Mouse (Mus musculus): Measurements from ENCODE around the gene Rtn3. TPM values are rescaled to one million over a fixed set of nuclear protein-coding genes. Genes with fewer than 3 reads are reported as not detected.

Rtn3 gene
- polyA plus RNA-seq, 1 experiment from 2014 or later = 566 TPM

DNA sequence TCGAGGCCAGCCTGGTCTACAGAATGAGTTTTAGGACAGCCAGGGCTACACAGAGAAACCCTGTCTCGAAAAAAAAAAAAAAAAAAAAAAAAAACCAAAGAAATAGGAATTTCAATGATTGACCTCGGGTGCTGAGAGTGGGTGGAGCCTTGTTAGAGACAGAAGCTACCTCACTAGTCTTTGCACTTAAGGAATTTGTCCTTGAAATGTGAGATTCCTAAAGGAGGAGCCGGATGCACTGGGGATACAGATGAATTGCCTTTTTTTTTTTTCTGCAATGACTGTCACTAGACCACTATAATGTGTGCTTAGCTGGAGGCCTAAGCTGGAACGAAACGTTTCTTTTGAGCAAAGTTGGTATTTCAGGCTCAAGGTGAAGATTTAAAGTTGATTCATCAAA lies 94.6 kb downstream of the Rtn3 start:
- H3K9me3 ChIP-seq = no peaks in the 10 kb centered on the region
- H3K9ac ChIP-seq (replicated peaks) = no peak overlapping the region
- no peak overlapping the region for H3K27ac ChIP-seq
- ATAC-seq = no peak
- H3K36me3 ChIP-seq = peaks cover 9% of the 10 kb centered on the region; the same call in 1 of the 2 replicates
- no peak overlapping the region for H3K4me2 ChIP-seq (replicated peaks)
- no peak overlapping the region for H3K4me3 ChIP-seq (replicated peaks)
- WGBS = 90% methylated on average over 6 of the region's 6 CpGs
- no peaks in the 10 kb centered on the region for H3K27me3 ChIP-seq
- H3K4me1 ChIP-seq (replicated peaks) = peaks cover 13% of the 10 kb centered on the region

DNA sequence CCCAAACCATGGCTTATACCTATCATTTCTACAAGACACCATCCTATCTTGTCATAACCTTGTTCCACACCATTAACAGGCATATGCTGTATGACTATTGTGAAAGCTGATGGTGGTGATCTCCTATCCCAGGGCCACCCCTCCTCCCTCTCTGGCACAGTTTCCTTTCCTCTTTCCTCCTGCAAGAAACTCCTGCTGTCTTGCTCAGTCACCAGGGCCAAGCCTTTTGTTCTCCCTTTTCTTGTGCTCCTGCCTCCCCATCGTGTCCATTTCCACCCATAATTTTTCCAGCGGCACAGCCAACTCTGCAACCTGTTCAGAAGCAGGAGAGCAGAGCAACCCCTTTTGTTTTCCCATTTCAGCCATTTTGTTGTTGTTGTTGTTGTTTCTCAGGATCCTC lies 97.0 kb downstream of the Rtn3 start:
- 41% methylated on average over 2 of the region's 2 CpGs for WGBS
- H3K9ac ChIP-seq (replicated peaks) = no peak overlapping the region
- no peak overlapping the region for H3K4me2 ChIP-seq (replicated peaks)
- H3K27me3 ChIP-seq = no peaks in the 10 kb centered on the region
- ATAC-seq = no peak
- H3K27ac ChIP-seq = no peak overlapping the region
- peaks cover 9% of the 10 kb centered on the region; the same call in 1 of the 2 replicates for H3K36me3 ChIP-seq
- no peak overlapping the region for H3K4me3 ChIP-seq (replicated peaks)
- peaks cover 24% of the 10 kb centered on the region for H3K4me1 ChIP-seq (replicated peaks)
- no peaks in the 10 kb centered on the region for H3K9me3 ChIP-seq

DNA sequence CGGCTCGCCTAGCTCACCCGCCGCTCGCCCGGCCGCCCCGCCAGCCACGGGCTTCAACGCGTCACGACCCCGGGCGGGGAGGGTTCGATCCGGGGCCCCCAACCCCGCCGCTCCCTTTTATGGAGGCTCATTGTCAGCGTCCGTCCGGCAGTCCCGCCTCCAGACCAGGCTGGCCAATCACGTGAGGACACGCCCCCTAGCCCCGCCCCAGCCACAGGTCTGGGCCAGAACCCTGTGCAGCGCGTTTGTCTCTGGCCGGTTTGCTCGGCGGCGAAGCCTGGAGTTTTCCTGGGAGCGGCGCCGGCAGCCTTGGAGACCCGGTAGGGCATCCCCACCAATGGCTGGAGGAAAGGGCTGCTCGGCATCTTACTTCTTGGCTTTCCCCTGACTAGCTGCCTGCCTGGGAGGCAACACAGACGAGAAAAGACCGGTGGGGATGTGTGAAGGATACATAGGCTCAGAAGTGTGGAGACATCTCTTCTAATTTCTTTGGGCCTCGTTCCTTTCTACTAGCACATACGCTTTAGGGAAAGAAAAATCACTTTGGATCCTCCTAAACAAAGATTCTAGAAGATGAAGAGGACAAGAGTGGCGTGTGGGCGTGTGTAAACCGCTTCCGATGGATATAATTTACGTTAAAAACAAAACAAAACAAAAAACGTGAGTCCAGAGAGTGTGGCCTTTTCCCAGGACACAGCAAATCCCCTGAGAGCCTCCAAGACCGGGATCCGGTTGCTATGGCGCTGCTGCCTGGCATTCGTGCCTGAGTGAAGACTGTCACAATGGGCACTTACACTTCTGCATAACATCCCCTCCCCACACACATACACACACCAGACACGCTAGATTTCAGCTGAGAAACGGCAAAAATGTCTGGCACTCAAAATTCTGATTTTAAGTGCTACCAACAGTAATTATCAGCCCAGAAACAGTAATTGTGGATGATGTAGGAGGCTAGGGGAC lies 99.9 kb downstream of the Rtn3 start, which contains the start of gene Spindoc:
Gene Spindoc, minus strand, starts transcription at position 92 of the 963 bp plus-strand sequence.
- Histone ChIP-seq H3K4me3 (replicated peaks) (peak within 1 kb of the TSS; percentile 68), H3K9ac (replicated peaks) (peak within 1 kb of the TSS; percentile 91), H3K4me2 (replicated peaks) (peak within 1 kb of the TSS; percentile 81), H3K27me3 (no peaks in the 10 kb centered on the region), H3K36me3 (peaks cover 12% of the 10 kb centered on the region), H3K27ac (peak within 1 kb of the TSS; percentile 95), H3K4me1 (replicated peaks) (peaks cover 46% of the 10 kb centered on the region), H3K9me3 (no peaks in the 10 kb centered on the region)
- under 1% methylated on average over 48 of the region's 52 CpGs for WGBS
- peak; percentile 97 for ATAC-seq

DNA sequence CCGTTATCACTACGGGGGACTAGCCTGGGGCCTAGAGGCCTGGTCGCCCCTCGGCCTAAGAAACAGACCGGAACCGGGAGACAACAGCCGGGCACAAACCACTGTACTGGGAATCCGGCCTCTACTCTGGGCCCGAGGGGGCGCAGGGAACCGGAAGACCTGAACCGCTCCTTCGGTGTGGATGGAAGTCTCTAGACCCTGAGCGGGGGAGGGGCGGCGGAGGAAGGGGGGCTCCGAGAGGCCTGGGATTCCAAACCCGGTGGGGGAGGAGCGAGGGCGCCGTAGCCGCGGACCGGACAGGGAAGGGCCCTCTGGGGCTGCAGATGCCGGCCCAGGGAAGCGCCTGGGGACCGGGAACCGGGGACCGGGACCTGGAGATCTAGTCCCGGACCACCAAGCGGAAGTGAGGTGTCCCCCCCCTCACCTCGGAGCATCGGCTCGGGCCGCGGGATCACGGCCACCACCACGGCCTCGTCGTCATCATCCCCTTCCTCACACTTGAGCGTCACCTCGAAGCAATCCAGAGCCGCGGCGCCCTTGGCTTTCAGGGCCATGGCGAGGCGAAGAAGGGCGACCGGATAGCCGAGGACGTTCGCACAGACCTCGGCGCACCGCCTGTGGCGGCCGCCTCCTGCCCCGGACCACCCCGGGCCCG lies 100.7 kb downstream of the Rtn3 start:
- peak overlapping the region; percentile 81 for H3K4me2 ChIP-seq (replicated peaks)

DNA sequence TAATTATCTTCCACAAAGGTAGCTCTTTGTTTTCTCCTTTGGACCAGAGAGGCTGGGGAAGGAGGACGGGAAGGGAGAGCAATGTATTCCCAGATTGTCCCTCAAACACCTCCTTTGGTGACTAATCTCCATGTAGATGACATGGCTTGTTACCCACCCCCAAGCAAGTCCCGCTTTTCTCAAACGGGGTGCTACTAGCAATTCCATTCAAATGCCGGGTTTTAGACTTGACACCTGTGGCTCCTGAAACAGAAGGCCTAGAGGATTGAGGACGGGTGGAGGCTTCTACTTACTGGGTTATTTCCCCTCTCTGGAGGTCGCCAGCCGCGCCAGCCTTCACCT lies 101.2 kb downstream of the Rtn3 start:
- under 1% methylated on average over 8 of the region's 8 CpGs for WGBS
- no peak for ATAC-seq
- Histone ChIP-seq H3K36me3 (peaks cover 12% of the 10 kb centered on the region), H3K9ac (replicated peaks) (peak overlapping the region; percentile 91), H3K4me3 (replicated peaks) (peak overlapping the region; percentile 68), H3K27me3 (no peaks in the 10 kb centered on the region), H3K27ac (peak overlapping the region; percentile 95), H3K4me1 (replicated peaks) (peaks cover 52% of the 10 kb centered on the region), H3K4me2 (replicated peaks) (peak overlapping the region; percentile 81), H3K9me3 (no peaks in the 10 kb centered on the region)

More for the DNA sequence above, 100.7 kb downstream of the Rtn3 start:
- Histone ChIP-seq H3K9me3 (no peaks in the 10 kb centered on the region), H3K4me3 (replicated peaks) (peak overlapping the region; percentile 68), H3K4me1 (replicated peaks) (peaks cover 51% of the 10 kb centered on the region), H3K27ac (peak overlapping the region; percentile 95), H3K9ac (replicated peaks) (peak overlapping the region; percentile 91), H3K36me3 (peaks cover 12% of the 10 kb centered on the region), H3K27me3 (no peaks in the 10 kb centered on the region)
- no peak; the same call in none of the 2 replicates for ATAC-seq
- under 1% methylated on average over 44 of the region's 60 CpGs for WGBS

DNA sequence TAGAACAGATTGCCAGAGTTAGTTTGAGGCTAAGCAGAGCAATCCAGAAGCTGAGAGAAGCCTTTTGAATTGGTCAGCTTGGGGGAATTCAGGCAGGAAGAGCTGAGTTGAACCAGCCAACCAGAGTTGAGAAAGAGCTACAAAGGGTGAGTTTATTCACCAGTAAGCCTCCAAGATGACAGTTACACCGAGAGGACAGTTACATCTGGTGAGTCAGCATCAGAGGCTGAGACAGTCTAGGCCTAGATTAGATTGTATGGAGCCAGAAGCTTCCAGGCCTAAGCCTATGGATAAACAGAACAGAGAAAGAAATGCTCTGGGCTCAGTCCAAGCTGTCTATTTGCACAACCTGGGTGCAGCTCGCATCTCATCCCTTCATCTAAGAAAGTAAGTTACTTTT lies 105.4 kb downstream of the Rtn3 start:
- Histone ChIP-seq H3K36me3 (peaks cover 40% of the 10 kb centered on the region), H3K27me3 (no peaks in the 10 kb centered on the region), H3K4me3 (replicated peaks) (no peak overlapping the region), H3K9me3 (no peaks in the 10 kb centered on the region), H3K4me1 (replicated peaks) (peaks cover 38% of the 10 kb centered on the region), H3K4me2 (replicated peaks) (no peak overlapping the region), H3K27ac (no peak overlapping the region), H3K9ac (replicated peaks) (no peak overlapping the region)
- 83% methylated on average over 2 of the region's 2 CpGs for WGBS
- ATAC-seq = no peak

Small RNA genes lying within 50 kb of the gene (microRNA-seq; reads per million reads assigned to microRNA genes)
- 5.2 reads per million, percentile 21 among the genes with 10 or more reads in this experiment for gene Mir6991

Other genes with a start within 250 kb of the Rtn3 start
- 73.7 and 74.6 TPM in 2 replicates for gene Naa40, start 242.1 kb downstream of the Rtn3 start, polyA plus RNA-seq (2015; fragmentation: Nextera tagmentation; extraction: Ambion mirVana)
- gene Rcor2, start 216.0 kb downstream of the Rtn3 start, polyA plus RNA-seq (2015; fragmentation: Nextera tagmentation; extraction: Ambion mirVana) = 41.1 and 52.8 TPM in 2 replicates
- 40.7 and 47.1 TPM in 2 replicates for gene Mark2, start 141.4 kb downstream of the Rtn3 start, polyA plus RNA-seq (2015; fragmentation: Nextera tagmentation; extraction: Ambion mirVana)
- gene Spindoc, start 100.3 kb downstream of the Rtn3 start, polyA plus RNA-seq (2015; fragmentation: Nextera tagmentation; extraction: Ambion mirVana) = 42.2 and 45.3 TPM in 2 replicates
- 16.7 and 17.5 TPM in 2 replicates for gene 2700081O15Rik, start 65.7 kb downstream of the Rtn3 start, polyA plus RNA-seq (2015; fragmentation: Nextera tagmentation; extraction: Ambion mirVana)
- 6.0 and 6.3 TPM in 2 replicates for gene Atl3, start 10.8 kb upstream of the Rtn3 start, polyA plus RNA-seq (2015; fragmentation: Nextera tagmentation; extraction: Ambion mirVana)
- gene Pla2g16, start 74.2 kb upstream of the Rtn3 start, polyA plus RNA-seq (2015; fragmentation: Nextera tagmentation; extraction: Ambion mirVana) = 1.3 and 2.6 TPM in 2 replicates
- 0.15 and 0.22 TPM in 2 replicates for gene Lgals12, start 123.9 kb upstream of the Rtn3 start, polyA plus RNA-seq (2015; fragmentation: Nextera tagmentation; extraction: Ambion mirVana)
- gene Hrasls5, start 129.3 kb upstream of the Rtn3 start, polyA plus RNA-seq (2015; fragmentation: Nextera tagmentation; extraction: Ambion mirVana) = not detected in 2 replicates
- not detected in 2 replicates for gene Slc22a19, start 228.0 kb upstream of the Rtn3 start, polyA plus RNA-seq (2015; fragmentation: Nextera tagmentation; extraction: Ambion mirVana)